ENCODE assay signal across 8 mouse cellular contexts in genomic region chr10:59916649-59917048, GRCm38 (mm10). TPM values are rescaled to one million over a fixed set of nuclear protein-coding genes. Genes with fewer than 3 reads are reported as not detected.
A peak's percentile ranks its signal among the peaks of the same experiment; 100 is the strongest.
DNase-seq lines count a peak whose midpoint lies in the region; ATAC-seq and TF ChIP-seq lines count a peak whose summit lies in the region.

No protein-coding gene starts in this region.

- no peak for TF ChIP-seq CTCF in E14TG2a.4 (conservative IDR thresholded peaks at IDR 0.05; ENCODE audit: low read length)

- peak overlapping the region; percentile 62 for H3K4me3 ChIP-seq in E14TG2a.4 (replicated peaks; ENCODE audit: low read length)
- H3K4me3 ChIP-seq in heart, embryonic 14.5 days (ENCODE audit: control insufficient read depth in 1 of 2, insufficient read depth in 1 of 2, low read depth in 1 of 2, low read length in 2 of 2) = peak overlapping the region; percentile 19 to 31
- peak overlapping the region; percentile 32 for H3K4me3 ChIP-seq in limb, embryonic 13.5 days
- H3K4me3 ChIP-seq in midbrain, embryonic 16.5 days (ENCODE audit: low read depth, low read length) = peak overlapping the region; percentile 15; the same call in 1 of the 2 replicates

- peaks cover 90% of the 10 kb centered on the region for H3K4me1 ChIP-seq in E14TG2a.4 (replicated peaks; ENCODE audit: low read depth, low read length)
- H3K4me1 ChIP-seq in heart, embryonic 14.5 days (ENCODE audit: control insufficient read depth in 2 of 2, insufficient read depth in 2 of 2, low read length in 2 of 2) = peaks cover 31 to 53% of the 10 kb centered on the region in 2 experiments
- peaks cover 57% of the 10 kb centered on the region for H3K4me1 ChIP-seq in limb, embryonic 13.5 days
- H3K4me1 ChIP-seq in midbrain, embryonic 16.5 days (ENCODE audit: control insufficient read depth, insufficient read depth, low read length) = peaks cover 25% of the 10 kb centered on the region

- no peaks in the 10 kb centered on the region for H3K9me3 ChIP-seq in E14TG2a.4 (ENCODE audit: low read length)
- no peaks in the 10 kb centered on the region for H3K9me3 ChIP-seq in heart, embryonic 14.5 days (ENCODE audit: control insufficient read depth, low read length)
- H3K9me3 ChIP-seq in limb, embryonic 13.5 days = no peaks in the 10 kb centered on the region
- no peaks in the 10 kb centered on the region for H3K9me3 ChIP-seq in midbrain, embryonic 16.5 days (replicated peaks; ENCODE audit: control insufficient read depth, low read length, poor library complexity, severe bottlenecking)

- peaks cover 28% of the 10 kb centered on the region for H3K27me3 ChIP-seq in E14TG2a.4 (ENCODE audit: insufficient read depth, low read length)
- H3K27me3 ChIP-seq in heart, embryonic 14.5 days (ENCODE audit: control insufficient read depth, insufficient read depth, low read length) = no peaks in the 10 kb centered on the region
- H3K27me3 ChIP-seq in limb, embryonic 13.5 days = no peaks in the 10 kb centered on the region
- no peaks in the 10 kb centered on the region for H3K27me3 ChIP-seq in midbrain, embryonic 16.5 days (ENCODE audit: control insufficient read depth, insufficient read depth, low read depth, low read length)

- H3K9ac ChIP-seq in heart, embryonic 14.5 days (ENCODE audit: low read length) = peak overlapping the region; percentile 73
- peak overlapping the region; percentile 50; the same call in 1 of the 2 replicates for H3K9ac ChIP-seq in limb, embryonic 13.5 days
- peak overlapping the region; percentile 34; the same call in 1 of the 2 replicates for H3K9ac ChIP-seq in midbrain, embryonic 16.5 days (ENCODE audit: low read depth, low read length)

- peak; percentile 77 for ATAC-seq in heart, embryonic 14.5 days (ENCODE audit: insufficient number of reproducible peaks, insufficient read depth, low FRiP score, low read depth)
- peak; percentile 86 for ATAC-seq in limb, embryonic 13.5 days (ENCODE audit: low FRiP score, low read depth)
- peak; percentile 25; the same call in 1 of the 2 replicates for ATAC-seq in midbrain, embryonic 16.5 days

- 2% methylated on average over 10 of the region's 10 CpGs for WGBS in heart, embryonic 14.5 days
- under 1% methylated on average over 10 of the region's 10 CpGs for WGBS in limb, embryonic 13.5 days
- under 1% methylated on average over 10 of the region's 10 CpGs for WGBS in midbrain, embryonic 16.5 days

- H3K4me2 ChIP-seq in heart, embryonic 14.5 days (ENCODE audit: low read length) = peak overlapping the region; percentile 69
- H3K4me2 ChIP-seq in limb, embryonic 13.5 days (replicated peaks) = peak overlapping the region; percentile 64
- H3K4me2 ChIP-seq in midbrain, embryonic 16.5 days (ENCODE audit: low read length) = peak overlapping the region; percentile 44

- no peaks in the 10 kb centered on the region for H3K36me3 ChIP-seq in E14TG2a.4 (ENCODE audit: insufficient read depth, low read length)
- H3K36me3 ChIP-seq in heart, embryonic 14.5 days (ENCODE audit: control insufficient read depth, insufficient read depth, low read length) = no peaks in the 10 kb centered on the region
- H3K36me3 ChIP-seq in limb, embryonic 13.5 days = no peaks in the 10 kb centered on the region
- H3K36me3 ChIP-seq in midbrain, embryonic 16.5 days (ENCODE audit: control insufficient read depth, insufficient read depth, low read length) = no peaks in the 10 kb centered on the region

- H3K27ac ChIP-seq in heart, embryonic 14.5 days (replicated peaks in 1 of 2; ENCODE audit: control insufficient read depth in 1 of 2, insufficient read depth in 1 of 2, low read depth in 2 of 2, low read length in 2 of 2) = peak overlapping the region; percentile 88 to 97
- H3K27ac ChIP-seq in limb, embryonic 13.5 days = peak overlapping the region; percentile 90
- H3K27ac ChIP-seq in midbrain, embryonic 16.5 days (ENCODE audit: low read length) = 0 out of 2 replicates have a peak overlapping the region, but pooled peaks have one; percentile 42

- peak; percentile 89 for DNase-seq in R1 (ENCODE audit: low read depth, low spot score)
- DNase-seq in ovary, adult 18-20 months (ENCODE audit: low spot score) = no peak
- no peak for DNase-seq in right cerebral cortex, postnatal 36 days (ENCODE audit: low spot score in 2 of 2)
- no peak for DNase-seq in frontal cortex, postnatal 36 days (ENCODE audit: low spot score in 2 of 2)

RNA-seq across cellular contexts. Expression of gene Ddit4, which starts 35.0 kb away (rescaled TPM):
- polyA plus RNA-seq in heart, embryonic 14.5 days (2014; fragmentation: Nextera tagmentation; extraction: Ambion mirVana) = 0.70 and 2.4 TPM in 2 replicates
- 75.9 and 77.0 TPM in 2 replicates for polyA plus RNA-seq in limb, embryonic 13.5 days (2015; fragmentation: Nextera tagmentation; extraction: Ambion mirVana)
- polyA plus RNA-seq in midbrain, embryonic 16.5 days (2015; fragmentation: Nextera tagmentation; extraction: Ambion mirVana) = 52.7 and 66.3 TPM in 2 replicates

RNA-seq across cellular contexts. Expression of gene Dnajb12, which starts 37.3 kb away (rescaled TPM):
- 26.9 and 28.6 TPM in 2 replicates for polyA plus RNA-seq in heart, embryonic 14.5 days (2014; fragmentation: Nextera tagmentation; extraction: Ambion mirVana)
- 19.3 and 20.1 TPM in 2 replicates for polyA plus RNA-seq in limb, embryonic 13.5 days (2015; fragmentation: Nextera tagmentation; extraction: Ambion mirVana)
- 18.5 and 19.1 TPM in 2 replicates for polyA plus RNA-seq in midbrain, embryonic 16.5 days (2015; fragmentation: Nextera tagmentation; extraction: Ambion mirVana)

Comparison
In these comparisons a context has a peak if more than half of its experiments do, and no peak if none do; other contexts are left out.
1. ATAC-seq: peak in every context shown above with its lines; median percentile 86 in limb, embryonic 13.5 days; 77 in heart, embryonic 14.5 days; 25 in midbrain, embryonic 16.5 days.
2. H3K27ac ChIP-seq: peak in every context shown above with its lines; median percentile 92 in heart, embryonic 14.5 days; 90 in limb, embryonic 13.5 days; 42 in midbrain, embryonic 16.5 days.
3. RNA of gene Ddit4, which starts 35.0 kb away (polyA plus RNA-seq): 75.9 to 77.0 TPM in limb, embryonic 13.5 days and 52.7 to 66.3 TPM in midbrain, embryonic 16.5 days; 0.70 to 2.4 TPM in heart, embryonic 14.5 days; every median in the first group is over 10 times any median in the second.
4. Peak in every context shown above with its lines, with median percentiles within 50 percentile points of each other: H3K4me3 ChIP-seq, H3K4me2 ChIP-seq and H3K9ac ChIP-seq.